Mouse (Mus musculus) stomach, postnatal 0 days (tissue): Measurements from ENCODE around the gene Cdc40.

Experiments used
- CTCF ChIP-seq: IDR thresholded peaks from 2 replicates; pipeline ENCODE4 v1.5.1; 2016; ENCODE audit warnings: antibody characterized with exemption, low read depth, mild to moderate bottlenecking, moderate library complexity
- EP300 ChIP-seq: optimal IDR thresholded peaks from 2 replicates; pipeline ENCODE3; 2016; ENCODE audit warnings: antibody characterized with exemption

GRCm38 (mm10) chr10:40871301-40871700, 11.8 kb downstream of the Cdc40 start:
- TF ChIP-seq CTCF = no peak
- no peak for TF ChIP-seq EP300
